Mouse (Mus musculus) adrenal gland, adult 8-10 months (tissue): ENCODE data around the gene 5730596B20Rik. TPM values are rescaled to one million over a fixed set of nuclear protein-coding genes. Genes with fewer than 3 reads are reported as not detected.

Experiments used
- DNase-seq: peaks from one replicate; pipeline ENCODE4 v3.0.0; 2022
- microRNA-seq, 2 experiments: library from miRNA; unstranded; fragments of <30 nt; microRNA quantifications; one replicate each; pipeline ENCODE4 v1.2.0; 2022
- total RNA-seq, 4 experiments: library from RNA; stranded (reverse); gene quantifications; 2 replicates each; pipeline ENCODE4 v1.2.4; 2022

5730596B20Rik gene
- total RNA-seq, 4 experiments from 2014 or later: 0.17 to 0.77 (median 0.42) TPM

DNA sequence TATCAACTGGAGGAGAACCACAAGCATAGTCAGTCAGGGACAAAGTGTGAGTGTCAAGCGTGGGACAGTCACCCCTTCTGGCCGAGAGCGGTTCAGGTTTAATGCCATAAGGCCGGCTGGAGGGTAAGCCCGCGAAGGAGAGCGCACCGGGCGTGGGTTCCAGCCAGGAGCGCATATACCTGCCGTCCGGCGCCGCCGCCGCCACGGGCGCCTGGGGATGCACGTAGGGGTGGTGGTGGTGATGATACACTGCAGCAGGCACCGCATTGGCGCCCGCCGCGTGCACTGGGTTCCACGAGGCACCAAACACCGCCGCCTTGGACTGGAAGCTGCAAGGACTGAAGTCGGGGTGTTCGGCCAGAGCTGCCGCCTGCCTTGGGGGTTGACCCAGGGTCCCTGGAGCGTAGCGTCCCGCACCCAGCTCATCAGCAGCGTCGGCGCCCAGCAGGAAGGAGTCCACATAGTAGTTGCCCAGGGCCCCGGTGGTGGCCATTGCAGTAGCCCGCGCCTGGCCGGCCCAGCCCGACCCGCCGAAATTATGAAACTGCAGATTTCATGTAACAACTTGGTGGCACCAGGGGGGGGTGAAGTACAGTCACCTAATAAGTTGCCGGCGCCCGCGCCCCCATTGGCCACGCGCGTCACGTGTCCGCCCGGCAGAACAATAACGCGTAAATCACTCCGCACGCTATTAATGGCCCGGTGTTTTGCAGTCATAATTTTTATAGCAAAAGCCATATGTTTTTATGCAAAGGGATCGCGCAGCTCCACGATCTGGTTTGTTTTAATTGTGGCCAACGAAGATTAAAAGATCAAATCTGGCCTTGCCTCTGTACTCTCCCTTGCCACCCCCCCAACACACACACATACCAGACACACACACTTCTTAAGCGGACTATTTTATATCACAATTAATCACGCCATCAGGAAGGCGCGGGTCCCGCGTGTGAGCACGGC is 48.6 kb downstream of the 5730596B20Rik start:
- no peak for DNase-seq

DNA sequence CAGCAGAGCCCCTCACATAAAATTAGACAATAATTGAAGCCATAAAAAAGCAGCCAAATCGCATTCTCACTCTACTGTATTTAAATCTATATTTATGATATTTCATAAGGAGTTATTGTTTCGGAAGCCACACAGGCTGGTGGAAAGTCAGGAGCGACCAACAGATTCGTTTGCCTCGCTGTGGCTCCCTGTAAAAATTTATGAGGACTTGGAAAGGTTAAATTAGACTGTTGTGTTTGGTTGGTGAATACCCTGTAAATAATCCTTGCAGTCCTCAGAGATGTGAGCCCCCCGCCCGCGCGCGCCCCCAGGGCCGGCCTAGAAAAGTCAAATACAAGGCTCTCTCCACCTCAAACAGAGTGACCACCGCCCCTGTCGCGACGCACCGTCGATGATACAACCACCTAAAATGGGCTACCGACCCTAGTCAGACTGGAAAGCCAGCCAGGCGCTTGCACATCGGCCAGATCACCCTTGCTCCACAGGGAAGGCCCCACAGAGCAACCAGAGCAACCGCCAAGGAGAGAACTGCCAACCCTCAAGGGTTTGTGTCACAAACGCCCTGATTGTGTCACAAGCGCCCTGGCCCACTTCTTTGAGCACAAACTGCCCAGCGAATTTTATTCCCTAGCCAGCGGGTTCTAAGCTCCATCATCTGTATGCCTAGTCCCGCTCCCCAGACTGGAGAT is 49.4 kb downstream of the 5730596B20Rik start:
- DNase-seq: no peak

DNA sequence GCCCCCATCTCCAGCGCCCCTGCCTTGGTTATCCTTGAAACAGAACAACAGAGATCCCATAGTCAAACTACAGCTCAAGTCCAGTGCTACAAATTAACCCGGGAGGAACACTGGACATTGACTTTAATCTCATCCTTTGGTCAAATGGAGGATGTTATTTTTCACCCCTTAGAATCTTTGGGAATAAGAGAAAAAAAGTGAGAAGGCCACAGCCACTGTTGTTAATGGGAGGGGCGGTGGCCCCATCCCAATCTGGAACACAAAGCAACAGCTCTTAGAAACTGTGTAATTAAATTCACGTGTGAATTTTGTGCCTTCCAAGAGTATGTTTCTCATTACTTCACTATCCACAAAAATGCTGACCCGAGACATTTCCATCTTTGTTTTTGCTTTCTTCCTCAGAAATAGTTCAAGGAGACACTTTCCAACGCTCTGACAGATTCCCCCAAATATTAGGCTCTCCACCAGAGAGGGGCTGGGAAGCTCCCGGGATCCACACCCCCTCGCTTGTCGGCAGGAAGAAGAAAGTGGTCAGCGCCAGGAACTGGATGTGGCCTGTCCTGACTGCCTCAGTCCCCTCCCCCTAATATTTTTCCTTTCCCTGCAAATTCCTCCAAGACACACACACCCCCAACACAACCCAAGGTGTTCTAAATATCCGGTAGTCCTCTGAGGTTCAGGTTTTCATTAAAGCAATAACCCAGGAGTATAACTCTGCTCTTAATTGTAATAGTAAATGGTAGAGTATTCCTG is 50.3 kb downstream of the 5730596B20Rik start:
- DNase-seq: no peak

DNA sequence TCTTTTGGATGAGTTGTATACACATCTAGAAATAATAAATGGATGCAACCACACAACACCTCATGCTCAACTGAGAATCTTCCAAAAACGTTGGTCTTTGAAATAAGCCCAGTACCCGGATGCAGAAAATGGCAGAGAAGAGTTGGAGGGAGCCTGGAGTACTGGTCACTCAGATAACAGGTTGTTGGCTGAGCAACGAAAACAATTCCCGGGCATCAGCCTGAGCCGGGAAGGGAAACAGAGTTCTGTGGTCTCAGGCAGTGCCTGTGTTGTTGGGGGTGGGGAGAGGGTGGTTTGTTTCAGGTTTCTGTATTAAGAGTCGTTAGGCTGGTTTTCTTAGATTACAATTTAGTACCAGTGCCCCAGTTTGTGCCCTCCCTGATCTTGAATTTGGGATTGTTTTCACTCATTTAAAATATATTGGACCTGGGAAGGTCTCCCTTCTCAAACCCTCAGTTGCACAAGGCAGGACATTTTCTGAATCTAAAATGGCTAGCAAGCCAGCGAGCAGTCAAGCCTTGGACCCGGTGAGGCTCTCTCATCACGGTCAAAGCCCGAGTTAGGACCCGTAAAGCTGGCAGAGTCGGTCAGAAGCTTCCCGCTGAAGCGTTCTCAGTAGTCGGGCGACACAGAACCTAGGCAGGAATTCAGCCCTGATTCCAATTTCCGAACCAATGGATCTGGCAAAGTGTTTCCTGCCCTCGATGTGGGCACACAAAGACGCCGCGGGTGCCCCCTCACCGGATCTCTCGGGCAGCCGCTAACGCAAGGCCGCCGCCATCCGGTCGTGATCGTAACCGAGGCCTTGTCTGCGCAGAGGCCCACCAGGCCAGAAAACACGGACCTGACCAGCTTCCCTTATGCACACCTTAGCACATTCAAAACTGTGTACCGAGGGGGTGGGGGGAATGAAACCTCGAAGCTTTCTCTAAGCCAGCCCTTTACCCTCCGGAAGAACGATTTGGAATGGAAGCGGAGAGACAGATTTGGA is 51.5 kb downstream of the 5730596B20Rik start:
- no peak for DNase-seq

DNA sequence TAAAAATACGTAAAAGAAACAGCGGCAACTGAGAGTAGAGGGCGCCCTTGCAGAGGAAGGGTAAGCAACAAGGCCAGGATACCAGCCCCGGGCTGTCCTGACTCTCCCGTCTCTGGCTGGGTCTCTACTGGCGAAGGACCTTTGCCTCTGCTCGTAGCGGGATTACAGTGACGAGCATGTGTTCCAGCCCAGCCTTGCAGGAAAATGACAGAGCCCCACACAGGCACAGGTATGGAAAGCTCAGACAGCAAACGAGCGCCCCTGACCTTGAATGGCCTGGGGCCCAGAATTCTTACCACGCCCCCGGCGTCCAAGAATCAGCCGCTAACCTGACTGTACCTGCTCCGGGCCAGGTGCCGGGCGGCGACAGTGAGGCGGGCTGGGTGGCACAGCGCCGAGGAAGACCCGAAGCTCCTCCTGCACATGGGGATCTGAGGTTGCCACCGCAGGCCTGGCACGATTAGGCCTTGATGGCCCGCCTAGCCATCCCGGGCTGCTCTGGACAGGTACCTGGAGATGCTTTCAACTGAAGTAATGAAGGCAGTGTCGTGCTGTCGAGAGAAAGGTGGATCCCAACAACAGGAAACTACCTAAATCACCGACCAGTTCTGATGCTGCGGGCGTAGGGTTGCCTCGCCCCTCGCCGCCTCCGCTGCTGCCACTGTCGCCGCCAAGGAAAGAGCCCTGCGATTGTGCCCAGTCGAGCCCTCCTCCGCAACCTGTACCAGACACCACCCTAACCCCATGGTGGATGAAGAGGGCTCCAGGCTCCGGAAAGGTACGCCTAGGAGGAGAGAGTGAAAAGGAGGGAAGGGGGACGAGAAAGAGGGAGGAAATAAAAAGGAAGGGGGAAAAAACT is 52.5 kb downstream of the 5730596B20Rik start:
- DNase-seq: no peak

Small RNA genes lying within 50 kb of the gene (microRNA-seq; reads per million reads assigned to microRNA genes)
- 25.4 to 87.8 reads per million in 2 experiments for gene Mir196b

Other genes starting within 250 kb of the 5730596B20Rik start
- 10 to 100 TPM; 43.7 to 73.2 (median 54.2) TPM for gene Skap2, start 164.9 kb upstream of the 5730596B20Rik start, total RNA-seq
- 1 to 10 TPM in 1 of 4 experiments, under 1 TPM in 3; 0.23 to 1.1 (median 0.83) TPM for gene Hoxa1, start 19.2 kb upstream of the 5730596B20Rik start, total RNA-seq
- 1 to 10 TPM in 3 of 4 experiments, under 1 TPM in 1; 0.80 to 3.4 (median 2.6) TPM for gene Hoxa2, start 12.7 kb upstream of the 5730596B20Rik start, total RNA-seq
- 1 to 10 TPM; 1.9 to 3.3 (median 2.7) TPM for gene Hoxa4, start 14.3 kb downstream of the 5730596B20Rik start, total RNA-seq
- gene Hoxa5, start 27.1 kb downstream of the 5730596B20Rik start, total RNA-seq: 10 to 100 TPM; 10.8 to 15.6 (median 13.3) TPM
- 1 to 10 TPM; 3.6 to 9.5 (median 5.2) TPM for gene Hoxa6, start 31.2 kb downstream of the 5730596B20Rik start, total RNA-seq
- 1 to 10 TPM; 2.9 to 9.8 (median 6.8) TPM for gene Hoxa3, start 35.8 kb downstream of the 5730596B20Rik start, total RNA-seq
- 1 to 10 TPM in 2 of 4 experiments, under 1 TPM in 2; 0.49 to 2.8 (median 1.4) TPM for gene Gm28308, start 35.8 kb downstream of the 5730596B20Rik start, total RNA-seq
- 10 to 100 TPM; 12.9 to 27.9 (median 19.1) TPM for gene Hoxa7, start 44.4 kb downstream of the 5730596B20Rik start, total RNA-seq
- gene Hoxa9, start 53.6 kb downstream of the 5730596B20Rik start, total RNA-seq: under 1 TPM in 3 of 4 experiments, not detected in 1; 0.27 to 0.56 (median 0.55) TPM
- gene Hoxa10, start 63.4 kb downstream of the 5730596B20Rik start, total RNA-seq: under 1 TPM in 2 of 4 experiments, not detected in 2; 0.15 to 0.16 TPM
- gene Hoxa11, start 68.3 kb downstream of the 5730596B20Rik start, total RNA-seq: not detected
- not detected for gene Hoxa13, start 83.4 kb downstream of the 5730596B20Rik start, total RNA-seq
- not detected for gene Evx1, start 136.0 kb downstream of the 5730596B20Rik start, total RNA-seq